Mouse (Mus musculus): Measurements from ENCODE around the gene Trim33. TPM values are rescaled to one million over a fixed set of nuclear protein-coding genes. Genes with fewer than 3 reads are reported as not detected.

The Trim33 gene
- polyA plus RNA-seq, 2 experiments: 4.7 to 6.7 TPM

- H3K4me2 ChIP-seq (ENCODE audit: low read depth): no peak overlapping the region
- H3K27ac ChIP-seq: no peak overlapping the region
- ATAC-seq (ENCODE audit: insufficient read depth) (no peak), DNase-seq (ENCODE audit: low read depth in 3 of 3, low spot score in 3 of 3) (no peak)
- no peaks in the 10 kb centered on the region for H3K9me3 ChIP-seq (ENCODE audit: control insufficient read depth, low read length)
- no peaks in the 10 kb centered on the region for H3K27me3 ChIP-seq (ENCODE audit: control insufficient read depth, insufficient read depth, low read length)
- H3K9ac ChIP-seq (replicated peaks): no peak overlapping the region
- 58% methylated on average over 2 of the region's 2 CpGs for WGBS (ENCODE audit: insufficient replicate concordance)
- H3K4me1 ChIP-seq (replicated peaks; ENCODE audit: control insufficient read depth in 2 of 2, insufficient read depth in 2 of 2, low read length in 1 of 2): no peaks in the 10 kb centered on the region
- no peaks in the 10 kb centered on the region for H3K36me3 ChIP-seq (replicated peaks; ENCODE audit: control insufficient read depth, insufficient read depth, low read depth)
- H3K4me3 ChIP-seq (ENCODE audit: insufficient read depth in 1 of 2, low read depth in 2 of 2, low read length in 2 of 2): no peak overlapping the region
- TF ChIP-seq CTCF (IDR thresholded peaks at IDR 0.05; ENCODE audit: low read depth) (no peak), EP300 (IDR thresholded peaks at IDR 0.05; ENCODE audit: low read depth) (no peak)
Observed at GRCm38 (mm10) chr3:103405135-103405534, 126.0 kb downstream of the Trim33 start.

- H3K4me1 ChIP-seq (replicated peaks; ENCODE audit: control insufficient read depth in 2 of 2, insufficient read depth in 2 of 2, low read length in 1 of 2): no peaks in the 10 kb centered on the region
- DNase-seq (ENCODE audit: low read depth in 3 of 3, low spot score in 3 of 3) (no peak), ATAC-seq (ENCODE audit: insufficient read depth) (no peak)
- no peak for TF ChIP-seq CTCF (IDR thresholded peaks at IDR 0.05; ENCODE audit: low read depth)
- no peak for TF ChIP-seq EP300 (IDR thresholded peaks at IDR 0.05; ENCODE audit: low read depth)
- H3K4me2 ChIP-seq (ENCODE audit: low read depth): no peak overlapping the region
- no peak overlapping the region for H3K27ac ChIP-seq
- no peaks in the 10 kb centered on the region for H3K27me3 ChIP-seq (ENCODE audit: control insufficient read depth, insufficient read depth, low read length)
- H3K4me3 ChIP-seq (ENCODE audit: insufficient read depth in 1 of 2, low read depth in 2 of 2, low read length in 2 of 2): no peak overlapping the region
- no peaks in the 10 kb centered on the region for H3K36me3 ChIP-seq (replicated peaks; ENCODE audit: control insufficient read depth, insufficient read depth, low read depth)
- H3K9me3 ChIP-seq (ENCODE audit: control insufficient read depth, low read length): no peaks in the 10 kb centered on the region
- no peak overlapping the region for H3K9ac ChIP-seq (replicated peaks)
- 68% methylated on average over 11 of the region's 11 CpGs for WGBS (ENCODE audit: insufficient replicate concordance)
Observed at GRCm38 (mm10) chr3:103405871-103406765, 127.0 kb downstream of the Trim33 start.

Other genes with a start within 250 kb of the Trim33 start
- gene Nras, start 221.0 kb upstream of the Trim33 start, polyA plus RNA-seq (2012; rRNA removed): 14.2 and 21.4 TPM in 2 replicates
- 43.2 TPM in 2 replicates for gene Nras, start 221.0 kb upstream of the Trim33 start, polyA plus RNA-seq (2014; fragmentation: Nextera tagmentation; extraction: Ambion mirVana)
- gene Ampd1, start 205.3 kb upstream of the Trim33 start, polyA plus RNA-seq (2012; rRNA removed): 0.05 and 0.07 TPM in 2 replicates
- gene Ampd1, start 205.3 kb upstream of the Trim33 start, polyA plus RNA-seq (2014; fragmentation: Nextera tagmentation; extraction: Ambion mirVana): 0.06 TPM in 1 of 2 replicates, not detected in the other
- 5.4 and 7.4 TPM in 2 replicates for gene Dennd2c, start 176.7 kb upstream of the Trim33 start, polyA plus RNA-seq (2012; rRNA removed)
- gene Dennd2c, start 176.7 kb upstream of the Trim33 start, polyA plus RNA-seq (2014; fragmentation: Nextera tagmentation; extraction: Ambion mirVana): 6.6 and 6.9 TPM in 2 replicates
- 58.1 and 104 TPM in 2 replicates for gene Bcas2, start 107.6 kb upstream of the Trim33 start, polyA plus RNA-seq (2012; rRNA removed)
- gene Bcas2, start 107.6 kb upstream of the Trim33 start, polyA plus RNA-seq (2014; fragmentation: Nextera tagmentation; extraction: Ambion mirVana): 135 and 152 TPM in 2 replicates